Mouse (Mus musculus) lung, postnatal 0 days (tissue): ENCODE results near the gene Ap1g2. TPM values are rescaled to one million over a fixed set of nuclear protein-coding genes. Genes with fewer than 3 reads are reported as not detected.

Source experiments
- ATAC-seq: fragments of 200-750 bp; cut with Nextera tagmentation; 2 replicates; pipeline ENCODE4 v1.8.0; 2017; ENCODE audit warnings: moderate library complexity
- DNase-seq: peaks from one replicate; pipeline ENCODE4 v3.0.0-alpha.2; 2016; ENCODE audit warnings: low spot score
- H3K27ac ChIP-seq: fragments of 300-500 bp; sonication (generic); 2 replicates; pipeline ENCODE4 v1.5.1; 2014; ENCODE audit warnings: antibody characterized with exemption, mild to moderate bottlenecking, low read length, mixed read lengths
- H3K27me3 ChIP-seq: fragments of 300-500 bp; sonication (generic); replicated peaks from 2 replicates; pipeline ENCODE4 v1.6.1; 2014; ENCODE audit warnings: low read length, mixed read lengths; ENCODE audit not compliant: insufficient read depth
- H3K36me3 ChIP-seq: fragments of 300-500 bp; sonication (generic); 2 replicates; pipeline ENCODE4 v1.6.1; 2014; ENCODE audit warnings: low read length, mixed read lengths; ENCODE audit not compliant: insufficient read depth
- H3K4me1 ChIP-seq: fragments of 300-500 bp; sonication (generic); 2 replicates; pipeline ENCODE4 v1.6.1; 2014; ENCODE audit warnings: antibody characterized with exemption, low read depth, low read length, mixed read lengths; ENCODE audit not compliant: insufficient read depth
- H3K4me2 ChIP-seq: fragments of 300-500 bp; sonication (generic); replicated peaks from 2 replicates; pipeline ENCODE4 v1.6.1; 2014; ENCODE audit warnings: low read depth, mild to moderate bottlenecking, low read length, moderate library complexity, mixed read lengths
- H3K4me3 ChIP-seq: fragments of 300-500 bp; sonication (generic); 2 replicates; pipeline ENCODE4 v1.5.1; 2014; ENCODE audit warnings: low read depth, low read length
- H3K9ac ChIP-seq: fragments of 300-500 bp; sonication (generic); replicated peaks from 2 replicates; pipeline ENCODE4 v1.6.1; 2014; ENCODE audit warnings: low read depth, mild to moderate bottlenecking
- H3K9me3 ChIP-seq: fragments of 300-500 bp; sonication (generic); 2 replicates; pipeline ENCODE4 v1.6.1; 2016; ENCODE audit warnings: low read length, mixed read lengths
- CTCF ChIP-seq: IDR thresholded peaks from 2 replicates; pipeline ENCODE4 v1.5.1; 2016; ENCODE audit warnings: antibody characterized with exemption, mild to moderate bottlenecking
- EP300 ChIP-seq: IDR thresholded peaks from 2 replicates; pipeline ENCODE4 v1.6.1; 2016; ENCODE audit warnings: antibody characterized with exemption, mild to moderate bottlenecking, control low read depth
- WGBS: fragments of 180-500 bp; shearing (Covaris S2); extraction: QIAGEN DNeasy Blood & Tissue Kit; methylation state at CpG from one replicate; pipeline ENCODE4 v1.1.7; 2014; 5-methylcytosine and 5-hydroxymethylcytosine counted together
- polyA plus RNA-seq: library from polyadenylated mRNA; unstranded; fragments of >200 nt; fragmentation: Nextera tagmentation; extraction: Ambion mirVana; gene quantifications from 2 replicates; pipeline ENCODE4 v1.2.1, GENCODE M21; 2015

The Ap1g2 gene
- polyA plus RNA-seq, 1 experiment from 2014 or later = 11.5 TPM

GRCm38 (mm10) chr14:55059931-55060330 lies 46.5 kb downstream of the Ap1g2 start:
- ATAC-seq (no peak), DNase-seq (no peak)
- Histone ChIP-seq H3K4me1 (no peaks in the 10 kb centered on the region), H3K4me3 (no peak overlapping the region), H3K27me3 (no peaks in the 10 kb centered on the region), H3K9me3 (no peaks in the 10 kb centered on the region), H3K9ac (no peak overlapping the region), H3K4me2 (no peak overlapping the region), H3K27ac (no peak overlapping the region), H3K36me3 (no peaks in the 10 kb centered on the region)
- WGBS = 70% methylated on average over 5 of the region's 5 CpGs
- TF ChIP-seq CTCF (no peak), EP300 (no peak)

GRCm38 (mm10) chr14:55059009-55059408 lies 47.4 kb downstream of the Ap1g2 start:
- Histone ChIP-seq H3K9ac (no peak overlapping the region), H3K27ac (no peak overlapping the region), H3K4me3 (no peak overlapping the region), H3K4me2 (no peak overlapping the region), H3K36me3 (no peaks in the 10 kb centered on the region), H3K27me3 (no peaks in the 10 kb centered on the region), H3K4me1 (no peaks in the 10 kb centered on the region), H3K9me3 (no peaks in the 10 kb centered on the region)
- DNase-seq (no peak), ATAC-seq (no peak)
- TF ChIP-seq CTCF = no peak
- TF ChIP-seq EP300 = no peak
- 70% methylated on average over 1 of the region's 1 CpGs for WGBS

DNA sequence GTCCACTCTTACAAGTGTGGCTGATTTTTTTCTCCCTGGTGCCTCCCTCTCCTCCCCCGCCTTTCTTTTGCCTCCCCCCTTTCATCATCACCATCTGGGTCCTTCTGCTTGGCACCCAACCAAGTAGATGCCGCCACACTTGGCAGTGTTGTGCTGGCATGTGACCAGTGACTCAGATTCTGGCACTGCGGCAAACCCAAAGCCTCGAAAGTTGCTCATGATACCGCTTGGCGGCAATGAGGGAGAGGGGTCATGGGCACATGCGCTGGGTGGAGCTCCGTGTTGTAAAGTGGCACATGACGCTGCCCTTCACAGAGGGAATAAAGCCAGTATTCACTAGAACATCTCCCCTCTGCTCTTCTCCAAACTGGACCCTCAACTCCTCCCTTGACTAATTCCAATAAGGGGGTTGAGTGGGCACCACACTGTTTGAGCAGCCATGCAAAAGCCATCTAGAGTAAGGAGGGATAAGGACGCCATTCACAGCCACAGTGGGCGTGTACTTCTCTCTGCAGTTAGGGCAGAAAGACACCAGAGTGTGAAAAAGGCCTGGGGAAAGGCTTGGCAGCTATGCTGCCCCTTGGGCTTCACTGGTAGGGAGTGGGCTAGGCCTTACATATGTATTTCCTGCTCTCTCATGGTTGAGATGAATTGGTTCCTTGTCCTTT lies 51.1 kb downstream of the Ap1g2 start:
- DNase-seq (peak; percentile 14), ATAC-seq (peak; percentile 40)
- no peaks in the 10 kb centered on the region for H3K27me3 ChIP-seq
- H3K9ac ChIP-seq = no peak overlapping the region
- no peak overlapping the region for H3K4me2 ChIP-seq
- H3K4me3 ChIP-seq = no peak overlapping the region
- H3K27ac ChIP-seq = no peak overlapping the region
- no peaks in the 10 kb centered on the region for H3K9me3 ChIP-seq
- H3K4me1 ChIP-seq = no peaks in the 10 kb centered on the region
- TF ChIP-seq CTCF = no peak
- no peak for TF ChIP-seq EP300
- no peaks in the 10 kb centered on the region for H3K36me3 ChIP-seq
- WGBS = 54% methylated on average over 11 of the region's 11 CpGs

DNA sequence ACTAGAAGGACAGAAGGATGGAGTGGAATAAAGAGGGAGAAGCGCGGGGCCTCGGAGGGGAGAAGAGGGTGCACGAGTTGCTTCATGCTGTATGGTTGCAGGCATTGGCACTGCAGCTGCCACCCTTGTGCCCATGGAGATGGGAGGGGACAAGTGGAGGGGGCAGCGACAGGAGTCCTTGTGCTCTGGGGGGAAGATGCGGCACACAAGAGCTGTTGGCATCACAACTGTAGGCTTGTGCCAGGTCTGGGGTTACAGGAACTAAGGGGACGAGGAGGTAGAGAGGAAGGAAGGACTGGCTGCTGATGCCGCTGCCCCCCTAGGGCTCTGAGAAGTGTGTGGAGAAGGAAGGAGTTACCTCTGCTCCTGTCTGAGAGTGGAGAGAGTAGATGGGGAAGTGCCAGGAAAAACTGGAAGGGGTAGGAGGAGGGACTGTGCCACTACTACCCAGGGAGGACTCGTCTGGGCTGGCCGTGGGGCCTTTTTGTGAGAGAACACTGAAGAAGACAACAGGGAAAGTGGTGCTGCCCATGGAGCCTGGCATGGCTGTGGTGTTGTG lies 52.1 kb downstream of the Ap1g2 start:
- ATAC-seq = no peak
- WGBS = 76% methylated on average over 10 of the region's 10 CpGs

DNA sequence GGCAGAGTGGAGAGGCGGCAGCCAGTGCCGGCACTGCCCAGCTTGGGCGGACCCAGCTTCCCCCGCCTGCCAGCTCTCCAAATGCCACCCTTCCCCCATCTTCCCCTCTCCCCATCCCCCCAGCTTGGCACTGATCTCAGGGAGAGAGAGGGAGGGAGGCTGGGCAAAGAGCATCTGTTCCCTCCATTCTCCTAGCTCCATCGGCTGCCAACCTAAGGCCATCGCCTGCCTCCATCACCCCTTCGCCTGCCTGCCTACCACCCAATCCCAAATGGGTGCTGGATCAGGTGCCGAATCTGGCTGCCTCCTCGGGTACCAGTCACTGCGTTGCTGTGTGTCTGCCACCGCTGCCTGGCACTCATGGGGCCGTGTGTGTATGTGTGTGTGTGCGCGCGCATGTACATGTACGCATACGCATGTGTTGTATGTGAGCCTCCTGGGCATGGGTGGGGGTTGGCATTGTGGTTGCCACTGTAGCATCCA lies 52.6 kb downstream of the Ap1g2 start:
- H3K27me3 ChIP-seq = no peaks in the 10 kb centered on the region
- no peaks in the 10 kb centered on the region for H3K36me3 ChIP-seq
- H3K27ac ChIP-seq = no peak overlapping the region
- H3K4me2 ChIP-seq = no peak overlapping the region
- ATAC-seq (no peak), DNase-seq (peak; percentile 10)
- no peaks in the 10 kb centered on the region for H3K9me3 ChIP-seq
- 80% methylated on average over 17 of the region's 17 CpGs for WGBS
- no peaks in the 10 kb centered on the region for H3K4me1 ChIP-seq
- no peak overlapping the region for H3K9ac ChIP-seq
- TF ChIP-seq EP300 (no peak), CTCF (no peak)
- no peak overlapping the region for H3K4me3 ChIP-seq

More for the DNA sequence above, 52.1 kb downstream of the Ap1g2 start:
- no peak for TF ChIP-seq CTCF
- TF ChIP-seq EP300 = no peak
- no peaks in the 10 kb centered on the region for H3K9me3 ChIP-seq
- no peak overlapping the region for H3K27ac ChIP-seq
- H3K4me3 ChIP-seq = no peak overlapping the region
- no peak for DNase-seq
- no peaks in the 10 kb centered on the region for H3K4me1 ChIP-seq
- H3K27me3 ChIP-seq = no peaks in the 10 kb centered on the region
- no peaks in the 10 kb centered on the region for H3K36me3 ChIP-seq
- H3K4me2 ChIP-seq = no peak overlapping the region
- H3K9ac ChIP-seq = no peak overlapping the region

- DNase-seq (no peak), ATAC-seq (no peak)
- Histone ChIP-seq H3K9me3 (no peaks in the 10 kb centered on the region), H3K27ac (no peak overlapping the region), H3K27me3 (no peaks in the 10 kb centered on the region), H3K4me3 (no peak overlapping the region), H3K9ac (no peak overlapping the region), H3K36me3 (no peaks in the 10 kb centered on the region), H3K4me1 (no peaks in the 10 kb centered on the region), H3K4me2 (no peak overlapping the region)
- 75% methylated on average over 4 of the region's 4 CpGs for WGBS
- TF ChIP-seq EP300 = no peak
- TF ChIP-seq CTCF = no peak
These were observed 53.3 kb downstream of the Ap1g2 start for GRCm38 (mm10) chr14:55053050-55053449.
